Mouse (Mus musculus): Measurements from ENCODE around the gene Rnf115.

Gene Rnf115

GRCm38 (mm10) chr3:96772949-96773348 lies 45.5 kb downstream of the Rnf115 start:
- DNase-seq (ENCODE audit: low read depth, low spot score) = no peak

- DNase-seq (ENCODE audit: low read depth, low spot score) = no peak
Observed at GRCm38 (mm10) chr3:96777120-96777519, 49.7 kb downstream of the Rnf115 start.

GRCm38 (mm10) chr3:96782236-96782635 lies 54.8 kb downstream of the Rnf115 start:
- DNase-seq (ENCODE audit: low read depth, low spot score) = no peak

GRCm38 (mm10) chr3:96787784-96788183 lies 60.3 kb downstream of the Rnf115 start:
- no peak for DNase-seq (ENCODE audit: low read depth, low spot score)

- DNase-seq (ENCODE audit: low read depth, low spot score) = no peak
Observed at GRCm38 (mm10) chr3:96788506-96788905, 61.0 kb downstream of the Rnf115 start.

- DNase-seq (ENCODE audit: low read depth, low spot score) = no peak
Observed at GRCm38 (mm10) chr3:96800254-96800653, 72.8 kb downstream of the Rnf115 start.

GRCm38 (mm10) chr3:96802214-96802613 lies 74.8 kb downstream of the Rnf115 start:
- no peak for DNase-seq (ENCODE audit: low read depth, low spot score)

- DNase-seq (ENCODE audit: low read depth, low spot score) = no peak
Observed at GRCm38 (mm10) chr3:96808136-96808535, 80.7 kb downstream of the Rnf115 start.

- DNase-seq (ENCODE audit: low read depth, low spot score) = no peak
Observed at GRCm38 (mm10) chr3:96808651-96809050, 81.2 kb downstream of the Rnf115 start.

- DNase-seq (ENCODE audit: low read depth, low spot score) = no peak
Observed at GRCm38 (mm10) chr3:96811232-96811631, 83.8 kb downstream of the Rnf115 start.

GRCm38 (mm10) chr3:96812395-96813091 lies 85.1 kb downstream of the Rnf115 start:
- DNase-seq (ENCODE audit: low read depth, low spot score) = peak; percentile 35

GRCm38 (mm10) chr3:96813106-96813505 lies 85.6 kb downstream of the Rnf115 start:
- DNase-seq (ENCODE audit: low read depth, low spot score) = peak; percentile 29

GRCm38 (mm10) chr3:96813591-96814244 lies 86.3 kb downstream of the Rnf115 start:
- DNase-seq (ENCODE audit: low read depth, low spot score) = no peak

GRCm38 (mm10) chr3:96814342-96814741 lies 86.9 kb downstream of the Rnf115 start:
- DNase-seq (ENCODE audit: low read depth, low spot score) = no peak

GRCm38 (mm10) chr3:96820116-96820915 lies 92.9 kb downstream of the Rnf115 start:
- DNase-seq (ENCODE audit: low read depth, low spot score) = no peak

- DNase-seq (ENCODE audit: low read depth, low spot score) = no peak
Observed at GRCm38 (mm10) chr3:96821581-96821980, 94.1 kb downstream of the Rnf115 start.

GRCm38 (mm10) chr3:96823701-96824100 lies 96.2 kb downstream of the Rnf115 start:
- DNase-seq (ENCODE audit: low read depth, low spot score) = no peak

- DNase-seq (ENCODE audit: low read depth, low spot score) = no peak
Observed at GRCm38 (mm10) chr3:96824614-96825013, 97.2 kb downstream of the Rnf115 start.

- DNase-seq (ENCODE audit: low read depth, low spot score) = no peak
Observed at GRCm38 (mm10) chr3:96825261-96825660, 97.8 kb downstream of the Rnf115 start.

- no peak for DNase-seq (ENCODE audit: low read depth, low spot score)
Observed at GRCm38 (mm10) chr3:96828308-96828864, 100.9 kb downstream of the Rnf115 start.

GRCm38 (mm10) chr3:96828984-96829383 lies 101.5 kb downstream of the Rnf115 start, which contains the start of the genes Pdzk1 and Cd160:
Gene Pdzk1 (plus strand): TSS chr3:96829284.
Gene Cd160 (minus strand): TSS chr3:96829351.
- DNase-seq (ENCODE audit: low read depth, low spot score) = no peak

- no peak for DNase-seq (ENCODE audit: low read depth, low spot score)
Observed at GRCm38 (mm10) chr3:96829856-96830255, 102.4 kb downstream of the Rnf115 start.
